Mouse (Mus musculus) ES-Bruce4 (cell line): ENCODE data around the gene Ankfn1.

Source experiments
- CTCF ChIP-seq: IDR thresholded peaks from one replicate; pipeline ENCODE4 v1.8.1; 2011; ENCODE audit warnings: low read depth, low read length
- EP300 ChIP-seq: IDR thresholded peaks from 2 replicates; pipeline ENCODE4 v1.6.1; 2011; ENCODE audit warnings: low read depth, low read length; ENCODE audit not compliant: insufficient read depth
- POLR2A ChIP-seq: IDR thresholded peaks from one replicate; pipeline ENCODE4 v1.8.1; 2011; ENCODE audit warnings: low read length; ENCODE audit not compliant: insufficient read depth

DNA sequence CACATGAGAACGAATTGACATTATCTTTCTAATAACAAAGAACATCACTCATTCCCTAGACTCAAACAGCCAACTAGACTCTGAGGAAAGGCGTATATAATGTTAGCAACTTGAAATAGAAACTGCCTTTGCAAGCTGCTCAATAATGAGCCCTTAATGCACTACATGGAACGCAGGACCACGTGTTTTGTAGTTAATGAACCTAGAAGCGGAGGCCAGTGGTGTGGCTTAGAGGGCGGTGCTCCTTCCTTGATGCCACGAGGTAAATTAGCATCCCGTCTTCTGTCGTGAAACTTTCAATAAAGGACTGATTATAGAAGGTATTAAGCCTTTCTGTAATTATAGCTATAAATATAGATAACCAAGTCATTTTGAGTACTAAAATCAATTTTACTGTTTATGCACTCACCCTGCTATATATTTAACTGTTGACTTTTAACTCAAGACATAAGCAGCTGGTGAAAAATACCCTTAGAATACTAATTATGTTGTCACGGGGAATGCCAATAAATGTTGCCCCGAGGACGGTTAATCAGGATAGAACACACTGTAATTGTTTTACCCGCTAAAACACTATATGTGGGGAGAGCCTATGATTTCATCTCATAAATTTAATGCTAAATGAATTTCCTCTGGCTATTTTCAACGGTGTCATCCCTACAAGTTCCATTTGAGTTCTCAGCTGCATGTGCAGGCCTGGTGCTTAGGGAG lies 112.1 kb downstream of the Ankfn1 start:
- no peak for TF ChIP-seq CTCF
- no peak for TF ChIP-seq POLR2A
- TF ChIP-seq EP300: no peak
